Mouse (Mus musculus) neural tube, embryonic 15.5 days (tissue): ENCODE measurements around the gene Chn1. TPM values are rescaled to one million over a fixed set of nuclear protein-coding genes. Genes with fewer than 3 reads are reported as not detected.

Experiments
- ATAC-seq: fragments of 200-750 bp; cut with Nextera tagmentation; 2 replicates; pipeline ENCODE4 v1.8.0; 2017; ENCODE audit warnings: mild to moderate bottlenecking, moderate TSS enrichment, moderate library complexity; ENCODE audit not compliant: low FRiP score
- H3K27ac ChIP-seq: fragments of 300-500 bp; sonication (generic); replicated peaks from 2 replicates; pipeline ENCODE4 v1.5.1; 2015; ENCODE audit warnings: mild to moderate bottlenecking, inconsistent platforms
- H3K27me3 ChIP-seq: fragments of 300-500 bp; sonication (generic); replicated peaks from 2 replicates; pipeline ENCODE4 v1.6.1; 2015; ENCODE audit warnings: inconsistent platforms
- H3K36me3 ChIP-seq: fragments of 300-500 bp; sonication (generic); 2 replicates; pipeline ENCODE4 v1.6.1; 2015; ENCODE audit warnings: inconsistent platforms
- H3K4me1 ChIP-seq: fragments of 300-500 bp; sonication (generic); 2 replicates; pipeline ENCODE4 v1.6.1; 2015; ENCODE audit warnings: inconsistent platforms
- H3K4me2 ChIP-seq: fragments of 300-500 bp; sonication (generic); 2 replicates; pipeline ENCODE4 v1.6.1; 2015; ENCODE audit warnings: inconsistent platforms, mild to moderate bottlenecking, moderate library complexity
- H3K4me3 ChIP-seq: fragments of 300-500 bp; sonication (generic); replicated peaks from 2 replicates; pipeline ENCODE4 v1.5.1; 2015; ENCODE audit warnings: mild to moderate bottlenecking, inconsistent platforms
- H3K9ac ChIP-seq: fragments of 300-500 bp; sonication (generic); replicated peaks from 2 replicates; pipeline ENCODE4 v1.6.1; 2015; ENCODE audit warnings: mild to moderate bottlenecking, inconsistent platforms
- H3K9me3 ChIP-seq: fragments of 300-500 bp; sonication (generic); replicated peaks from 2 replicates; pipeline ENCODE4 v1.6.1; 2016; ENCODE audit warnings: inconsistent platforms
- WGBS: fragments of 180-500 bp; shearing (Covaris S2); methylation state at CpG from one replicate; pipeline ENCODE4 v1.1.7; 2015; ENCODE audit warnings: mixed read lengths; 5-methylcytosine and 5-hydroxymethylcytosine counted together
- polyA plus RNA-seq: library from polyadenylated mRNA; unstranded; fragments of >200 nt; fragmentation: Nextera tagmentation; extraction: Ambion mirVana; gene quantifications from 2 replicates; pipeline ENCODE4 v1.2.1, GENCODE M21; 2015

The Chn1 gene
- polyA plus RNA-seq, 1 experiment from 2014 or later = 101 TPM

- H3K4me3 ChIP-seq = no peak overlapping the region
- WGBS = 96% methylated on average over 3 of the region's 3 CpGs
- H3K4me2 ChIP-seq = no peak overlapping the region
- no peaks in the 10 kb centered on the region for H3K27me3 ChIP-seq
- no peak overlapping the region for H3K9ac ChIP-seq
- H3K36me3 ChIP-seq = no peaks in the 10 kb centered on the region
- no peaks in the 10 kb centered on the region for H3K4me1 ChIP-seq
- H3K9me3 ChIP-seq = no peaks in the 10 kb centered on the region
- no peak for ATAC-seq
- H3K27ac ChIP-seq = no peak overlapping the region
Observed at GRCm38 (mm10) chr2:73741286-73741685, 33.9 kb downstream of the Chn1 start.

- WGBS = 74% methylated on average over 2 of the region's 2 CpGs
- no peak for ATAC-seq
- no peak overlapping the region for H3K27ac ChIP-seq
- H3K9ac ChIP-seq = no peak overlapping the region
- H3K36me3 ChIP-seq = no peaks in the 10 kb centered on the region
- H3K4me3 ChIP-seq = no peak overlapping the region
- peaks cover 9% of the 10 kb centered on the region for H3K4me1 ChIP-seq
- H3K27me3 ChIP-seq = no peaks in the 10 kb centered on the region
- H3K4me2 ChIP-seq = no peak overlapping the region
- no peaks in the 10 kb centered on the region for H3K9me3 ChIP-seq
Observed at GRCm38 (mm10) chr2:73727868-73728267, 47.3 kb downstream of the Chn1 start.

GRCm38 (mm10) chr2:73724934-73725333, 50.2 kb downstream of the Chn1 start:
- Histone ChIP-seq H3K36me3 (no peaks in the 10 kb centered on the region), H3K9ac (no peak overlapping the region), H3K4me1 (peaks cover 21% of the 10 kb centered on the region), H3K27me3 (no peaks in the 10 kb centered on the region), H3K27ac (peak overlapping the region; percentile 23; the same call in 1 of the 2 replicates), H3K4me3 (no peak overlapping the region), H3K9me3 (no peaks in the 10 kb centered on the region), H3K4me2 (no peak overlapping the region)
- 60% methylated on average over 3 of the region's 3 CpGs for WGBS
- 0 out of 2 replicates have a peak, but pooled peaks have one; percentile 28 for ATAC-seq

GRCm38 (mm10) chr2:73721821-73722220, 53.3 kb downstream of the Chn1 start:
- ATAC-seq = no peak
- Histone ChIP-seq H3K27ac (0 out of 2 replicates have a peak overlapping the region, but pooled peaks have one; percentile 10), H3K4me3 (no peak overlapping the region), H3K27me3 (no peaks in the 10 kb centered on the region), H3K4me2 (no peak overlapping the region), H3K36me3 (no peaks in the 10 kb centered on the region), H3K4me1 (peaks cover 21% of the 10 kb centered on the region), H3K9me3 (no peaks in the 10 kb centered on the region), H3K9ac (no peak overlapping the region)
- WGBS = 27% methylated on average over 4 of the region's 4 CpGs

GRCm38 (mm10) chr2:73712481-73712880, 62.7 kb downstream of the Chn1 start:
- H3K4me1 ChIP-seq = 0 out of 2 replicates have a peak, but pooled peaks cover 2% of the 10 kb centered on the region
- no peak overlapping the region for H3K27ac ChIP-seq

GRCm38 (mm10) chr2:73693045-73693444, 82.1 kb downstream of the Chn1 start:
- H3K27me3 ChIP-seq = no peaks in the 10 kb centered on the region
- no peaks in the 10 kb centered on the region for H3K9me3 ChIP-seq
- H3K4me3 ChIP-seq = no peak overlapping the region
- H3K9ac ChIP-seq = no peak overlapping the region
- no peak for ATAC-seq
- H3K4me2 ChIP-seq = no peak overlapping the region
- H3K36me3 ChIP-seq = no peaks in the 10 kb centered on the region
- no peak overlapping the region for H3K27ac ChIP-seq
- H3K4me1 ChIP-seq = no peaks in the 10 kb centered on the region
- 82% methylated on average over 4 of the region's 4 CpGs for WGBS

More at GRCm38 (mm10) chr2:73712481-73712880, 62.7 kb downstream of the Chn1 start:
- ATAC-seq = no peak
- Histone ChIP-seq H3K36me3 (no peaks in the 10 kb centered on the region), H3K9me3 (no peaks in the 10 kb centered on the region), H3K9ac (no peak overlapping the region), H3K4me2 (no peak overlapping the region), H3K4me3 (no peak overlapping the region), H3K27me3 (no peaks in the 10 kb centered on the region)

- H3K4me3 ChIP-seq = no peak overlapping the region
- no peak overlapping the region for H3K27ac ChIP-seq
- no peak for ATAC-seq
- H3K4me1 ChIP-seq = no peaks in the 10 kb centered on the region
- no peaks in the 10 kb centered on the region for H3K9me3 ChIP-seq
- H3K4me2 ChIP-seq = no peak overlapping the region
- H3K9ac ChIP-seq = no peak overlapping the region
- no peaks in the 10 kb centered on the region for H3K36me3 ChIP-seq
- H3K27me3 ChIP-seq = no peaks in the 10 kb centered on the region
- WGBS = 82% methylated on average over 6 of the region's 6 CpGs
Observed at GRCm38 (mm10) chr2:73690783-73691604, 84.2 kb downstream of the Chn1 start.

GRCm38 (mm10) chr2:73682500-73682899, 92.6 kb downstream of the Chn1 start:
- no peak for ATAC-seq
- 67% methylated on average over 1 of the region's 1 CpGs for WGBS
- no peaks in the 10 kb centered on the region for H3K27me3 ChIP-seq
- H3K4me1 ChIP-seq = no peaks in the 10 kb centered on the region
- no peak overlapping the region for H3K4me2 ChIP-seq
- H3K4me3 ChIP-seq = no peak overlapping the region
- no peaks in the 10 kb centered on the region for H3K9me3 ChIP-seq
- no peaks in the 10 kb centered on the region for H3K36me3 ChIP-seq
- H3K27ac ChIP-seq = no peak overlapping the region; the same call in 1 of the 2 replicates
- H3K9ac ChIP-seq = no peak overlapping the region

- Histone ChIP-seq H3K27me3 (no peaks in the 10 kb centered on the region), H3K4me1 (no peaks in the 10 kb centered on the region), H3K9me3 (no peaks in the 10 kb centered on the region), H3K36me3 (no peaks in the 10 kb centered on the region), H3K4me2 (no peak overlapping the region), H3K27ac (no peak overlapping the region), H3K9ac (no peak overlapping the region), H3K4me3 (no peak overlapping the region)
- WGBS = 79% methylated on average over 1 of the region's 1 CpGs
- ATAC-seq = no peak; the same call in 1 of the 2 replicates
Observed at GRCm38 (mm10) chr2:73680425-73681027, 94.6 kb downstream of the Chn1 start.

GRCm38 (mm10) chr2:73668608-73669007, 106.5 kb downstream of the Chn1 start:
- Histone ChIP-seq H3K9ac (no peak overlapping the region), H3K4me2 (no peak overlapping the region), H3K9me3 (no peaks in the 10 kb centered on the region), H3K36me3 (no peaks in the 10 kb centered on the region), H3K27ac (no peak overlapping the region), H3K4me1 (no peaks in the 10 kb centered on the region), H3K4me3 (no peak overlapping the region), H3K27me3 (no peaks in the 10 kb centered on the region)
- WGBS = 76% methylated on average over 4 of the region's 4 CpGs
- no peak for ATAC-seq

GRCm38 (mm10) chr2:73660566-73661134, 114.5 kb downstream of the Chn1 start:
- ATAC-seq = peak; percentile 23
- Histone ChIP-seq H3K27ac (no peak overlapping the region; the same call in 1 of the 2 replicates), H3K4me2 (peak overlapping the region; percentile 62), H3K36me3 (no peaks in the 10 kb centered on the region), H3K9me3 (no peaks in the 10 kb centered on the region), H3K27me3 (no peaks in the 10 kb centered on the region), H3K4me3 (peak overlapping the region; percentile 36), H3K9ac (no peak overlapping the region), H3K4me1 (peaks cover 27% of the 10 kb centered on the region)
- WGBS = 84% methylated on average over 11 of the region's 11 CpGs
